Mouse (Mus musculus): ENCODE measurements around the gene Prcd. TPM values are rescaled to one million over a fixed set of nuclear protein-coding genes. Genes with fewer than 3 reads are reported as not detected.

Prcd gene
- polyA plus RNA-seq, 1 experiment from 2014 or later = 0.32 TPM

DNA sequence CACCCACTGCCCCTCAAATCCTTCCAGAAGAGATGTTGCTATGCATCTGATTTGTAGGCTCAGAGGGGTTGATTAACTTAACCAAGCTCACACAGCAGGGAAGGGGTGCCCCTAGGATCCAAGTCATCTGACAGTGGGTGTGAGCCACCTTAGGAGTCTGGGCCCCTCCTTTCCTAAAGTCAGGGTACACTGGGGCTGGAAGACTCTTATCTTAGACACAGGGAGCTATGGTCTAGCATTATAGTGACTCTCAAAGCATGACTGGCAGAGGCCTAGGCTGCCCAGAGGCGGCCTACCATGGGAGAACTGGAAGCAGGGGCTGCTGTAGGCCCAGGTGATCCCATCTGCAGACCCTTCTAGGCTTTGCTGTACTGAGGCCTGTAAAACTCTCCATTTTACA is 40.8 kb upstream of the Prcd start:
- H3K27me3 ChIP-seq (ENCODE audit: insufficient read depth, low read length) = no peaks in the 10 kb centered on the region
- H3K4me1 ChIP-seq (ENCODE audit: insufficient read depth) = peaks cover 59% of the 10 kb centered on the region
- no peak overlapping the region for H3K4me3 ChIP-seq (ENCODE audit: low read depth, low read length)
- no peak for DNase-seq
- no peaks in the 10 kb centered on the region for H3K9me3 ChIP-seq (ENCODE audit: low read length)
- 59% methylated on average over 1 of the region's 1 CpGs for WGBS (ENCODE audit: insufficient replicate concordance)
- ATAC-seq = no peak
- peaks cover 19% of the 10 kb centered on the region for H3K36me3 ChIP-seq (replicated peaks; ENCODE audit: insufficient read depth, low read length)
- H3K9ac ChIP-seq (replicated peaks) = no peak overlapping the region
- no peak overlapping the region for H3K4me2 ChIP-seq (ENCODE audit: low read depth, low read length)
- no peak overlapping the region for H3K27ac ChIP-seq (ENCODE audit: low read depth)
- TF ChIP-seq EP300 (IDR thresholded peaks at IDR 0.05; ENCODE audit: low read depth) (no peak), CTCF (IDR thresholded peaks at IDR 0.05; ENCODE audit: low read depth) (no peak)

DNA sequence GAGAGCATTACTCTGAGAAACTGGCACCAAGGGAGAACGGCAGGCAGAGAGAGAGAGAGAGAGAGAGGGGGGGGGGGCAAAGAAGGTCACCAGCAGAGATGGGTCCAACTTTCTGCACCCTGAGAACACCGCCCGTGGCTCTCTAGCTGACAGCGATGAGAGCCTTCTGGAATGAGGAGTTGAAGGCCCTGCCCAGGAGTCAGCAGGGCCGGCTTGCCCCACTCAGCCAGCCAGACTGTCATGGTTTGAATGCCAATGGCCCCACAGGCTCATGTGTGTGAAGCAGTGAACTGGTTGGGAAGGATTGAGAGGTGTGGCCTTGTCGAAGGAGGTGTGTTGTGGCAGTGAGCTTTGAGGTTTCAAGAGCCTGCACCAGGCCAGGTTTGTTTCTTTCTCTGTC is 40.1 kb upstream of the Prcd start:
- WGBS (ENCODE audit: insufficient replicate concordance) = 93% methylated on average over 6 of the region's 6 CpGs

DNA sequence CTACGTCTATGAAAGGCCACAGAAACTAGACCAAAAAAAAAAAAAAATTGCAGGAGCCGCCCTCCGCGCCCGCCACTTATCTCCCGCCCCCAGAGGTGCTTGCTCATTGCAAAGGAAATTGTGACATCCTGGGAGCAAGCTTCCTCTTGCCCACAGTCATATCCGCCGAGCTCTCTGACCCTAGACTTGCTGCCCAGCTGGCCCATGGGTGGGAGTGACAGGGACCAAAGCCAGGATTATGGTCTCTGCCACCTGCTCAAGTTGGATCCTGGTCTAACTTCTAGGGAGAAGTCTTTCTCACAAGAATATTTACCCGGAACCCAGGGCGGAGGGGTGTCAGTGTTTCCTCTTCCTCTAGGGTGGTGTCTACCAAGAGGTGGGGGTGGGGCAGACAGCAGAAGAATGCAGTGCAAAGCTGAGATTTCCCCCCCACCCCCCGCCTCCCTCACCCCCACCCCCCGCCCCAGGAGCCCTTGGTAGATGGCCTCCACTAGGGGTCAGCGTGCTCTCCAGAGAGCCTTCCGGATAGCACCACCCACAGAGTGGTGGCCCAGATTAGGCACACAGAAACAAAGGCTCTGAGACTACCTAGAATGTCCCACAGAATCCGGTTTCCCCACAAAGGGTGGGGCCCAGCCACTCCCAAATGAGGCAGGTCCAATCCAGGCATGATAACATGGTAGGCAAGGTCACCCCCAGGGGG is 37.4 kb upstream of the Prcd start:
- Histone ChIP-seq H3K4me3 (ENCODE audit: low read depth, low read length) (peak overlapping the region; percentile 38), H3K9ac (replicated peaks) (peak overlapping the region; percentile 56), H3K36me3 (replicated peaks; ENCODE audit: insufficient read depth, low read length) (no peaks in the 10 kb centered on the region; the same call in none of the 2 replicates), H3K9me3 (ENCODE audit: low read length) (no peaks in the 10 kb centered on the region), H3K4me1 (ENCODE audit: insufficient read depth) (peaks cover 85% of the 10 kb centered on the region), H3K27me3 (ENCODE audit: insufficient read depth, low read length) (no peaks in the 10 kb centered on the region), H3K27ac (ENCODE audit: low read depth) (peak overlapping the region; percentile 96), H3K4me2 (ENCODE audit: low read depth, low read length) (peak overlapping the region; percentile 83)
- ATAC-seq (peak; percentile 82), DNase-seq (peak; percentile 83)
- peak; percentile 89 for TF ChIP-seq EP300 (IDR thresholded peaks at IDR 0.05; ENCODE audit: low read depth)
- peak; percentile 55 for TF ChIP-seq CTCF (IDR thresholded peaks at IDR 0.05; ENCODE audit: low read depth)
- WGBS (ENCODE audit: insufficient replicate concordance) = 3% methylated on average over 13 of the region's 15 CpGs

More for the DNA sequence above, 40.1 kb upstream of the Prcd start:
- no peak overlapping the region for H3K9ac ChIP-seq (replicated peaks)
- peaks cover 66% of the 10 kb centered on the region for H3K4me1 ChIP-seq (ENCODE audit: insufficient read depth)
- TF ChIP-seq EP300 (IDR thresholded peaks at IDR 0.05; ENCODE audit: low read depth) = no peak
- TF ChIP-seq CTCF (IDR thresholded peaks at IDR 0.05; ENCODE audit: low read depth) = no peak
- no peak overlapping the region for H3K27ac ChIP-seq (ENCODE audit: low read depth)
- DNase-seq (no peak), ATAC-seq (no peak)
- H3K4me2 ChIP-seq (ENCODE audit: low read depth, low read length) = no peak overlapping the region
- H3K27me3 ChIP-seq (ENCODE audit: insufficient read depth, low read length) = no peaks in the 10 kb centered on the region
- H3K36me3 ChIP-seq (replicated peaks; ENCODE audit: insufficient read depth, low read length) = peaks cover 12% of the 10 kb centered on the region
- H3K4me3 ChIP-seq (ENCODE audit: low read depth, low read length) = no peak overlapping the region
- no peaks in the 10 kb centered on the region for H3K9me3 ChIP-seq (ENCODE audit: low read length)

DNA sequence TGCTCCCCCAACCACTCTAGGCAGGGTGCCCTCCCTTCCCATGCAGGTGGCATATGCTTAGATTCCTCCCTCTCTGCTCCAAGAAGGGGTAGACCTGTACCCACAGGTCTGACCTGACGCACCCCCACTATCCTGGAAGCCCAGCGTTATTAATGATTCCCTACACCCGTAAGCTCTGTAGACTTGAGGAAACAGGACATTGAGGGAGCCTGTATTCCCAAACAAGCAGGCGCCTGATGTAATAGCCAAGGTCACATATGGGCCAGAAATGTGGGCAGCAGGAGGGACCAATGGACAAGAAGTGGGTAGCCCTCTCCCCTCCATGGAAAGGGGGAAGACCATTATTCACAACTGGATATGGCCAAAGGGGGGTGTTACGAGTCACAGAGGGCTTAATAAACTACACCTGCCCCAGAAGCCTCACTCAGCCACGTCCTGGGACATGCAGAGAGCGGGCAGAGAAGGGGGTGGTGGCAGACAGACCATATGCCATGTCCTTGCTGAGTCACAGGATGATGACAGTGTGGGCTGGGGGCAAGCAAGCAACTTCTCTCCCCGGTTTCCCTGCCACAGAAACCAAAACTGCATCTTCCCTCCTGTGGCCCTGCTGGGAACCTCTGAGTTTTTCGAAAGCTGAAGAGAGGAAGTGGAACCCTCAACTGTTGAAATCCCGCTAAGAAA is 36.8 kb upstream of the Prcd start:
- ATAC-seq (no peak; the same call in 1 of the 2 replicates), DNase-seq (peak; percentile 55)
- H3K9ac ChIP-seq (replicated peaks) = peak overlapping the region; percentile 56
- peaks cover 92% of the 10 kb centered on the region for H3K4me1 ChIP-seq (ENCODE audit: insufficient read depth)
- H3K4me2 ChIP-seq (ENCODE audit: low read depth, low read length) = peak overlapping the region; percentile 83
- peak overlapping the region; percentile 38 for H3K4me3 ChIP-seq (ENCODE audit: low read depth, low read length)
- TF ChIP-seq CTCF (IDR thresholded peaks at IDR 0.05; ENCODE audit: low read depth) (no peak), EP300 (IDR thresholded peaks at IDR 0.05; ENCODE audit: low read depth) (0 out of 2 replicates have a peak, but pooled peaks have one; percentile 6)
- peak overlapping the region; percentile 96 for H3K27ac ChIP-seq (ENCODE audit: low read depth)
- no peaks in the 10 kb centered on the region; the same call in none of the 2 replicates for H3K36me3 ChIP-seq (replicated peaks; ENCODE audit: insufficient read depth, low read length)
- H3K9me3 ChIP-seq (ENCODE audit: low read length) = no peaks in the 10 kb centered on the region
- no peaks in the 10 kb centered on the region for H3K27me3 ChIP-seq (ENCODE audit: insufficient read depth, low read length)
- WGBS (ENCODE audit: insufficient replicate concordance) = 38% methylated on average over 10 of the region's 10 CpGs

DNA sequence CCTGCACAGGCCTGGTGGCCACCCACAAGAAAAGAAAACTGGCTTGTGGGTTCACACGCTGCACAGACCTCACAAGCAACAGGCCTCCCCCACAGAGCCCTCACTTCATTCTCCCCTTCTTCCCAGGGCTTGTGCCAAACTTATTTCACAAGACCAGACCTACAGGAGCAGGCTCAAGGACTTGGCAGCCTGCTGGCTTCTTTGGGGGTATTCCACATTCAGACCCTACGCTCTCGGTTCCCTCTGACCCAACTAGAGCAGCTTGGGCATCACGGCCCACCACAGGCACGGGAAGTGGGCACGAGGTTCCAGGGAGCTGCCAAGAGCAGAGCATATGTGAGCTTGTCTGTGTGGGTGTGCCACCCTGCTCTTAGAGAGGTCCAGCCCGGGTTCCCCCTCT is 35.7 kb upstream of the Prcd start:
- peaks cover 94% of the 10 kb centered on the region for H3K4me1 ChIP-seq (ENCODE audit: insufficient read depth)
- H3K27ac ChIP-seq (ENCODE audit: low read depth) = peak overlapping the region; percentile 96
- H3K27me3 ChIP-seq (ENCODE audit: insufficient read depth, low read length) = no peaks in the 10 kb centered on the region
- ATAC-seq = no peak
- 70% methylated on average over 7 of the region's 7 CpGs for WGBS (ENCODE audit: insufficient replicate concordance)
- H3K36me3 ChIP-seq (replicated peaks; ENCODE audit: insufficient read depth, low read length) = no peaks in the 10 kb centered on the region; the same call in none of the 2 replicates
- peak overlapping the region; percentile 83; the same call in 1 of the 2 replicates for H3K4me2 ChIP-seq (ENCODE audit: low read depth, low read length)
- H3K4me3 ChIP-seq (ENCODE audit: low read depth, low read length) = no peak overlapping the region
- no peaks in the 10 kb centered on the region for H3K9me3 ChIP-seq (ENCODE audit: low read length)
- DNase-seq = no peak
- no peak overlapping the region for H3K9ac ChIP-seq (replicated peaks)
- TF ChIP-seq EP300 (IDR thresholded peaks at IDR 0.05; ENCODE audit: low read depth) (no peak), CTCF (IDR thresholded peaks at IDR 0.05; ENCODE audit: low read depth) (no peak)

DNA sequence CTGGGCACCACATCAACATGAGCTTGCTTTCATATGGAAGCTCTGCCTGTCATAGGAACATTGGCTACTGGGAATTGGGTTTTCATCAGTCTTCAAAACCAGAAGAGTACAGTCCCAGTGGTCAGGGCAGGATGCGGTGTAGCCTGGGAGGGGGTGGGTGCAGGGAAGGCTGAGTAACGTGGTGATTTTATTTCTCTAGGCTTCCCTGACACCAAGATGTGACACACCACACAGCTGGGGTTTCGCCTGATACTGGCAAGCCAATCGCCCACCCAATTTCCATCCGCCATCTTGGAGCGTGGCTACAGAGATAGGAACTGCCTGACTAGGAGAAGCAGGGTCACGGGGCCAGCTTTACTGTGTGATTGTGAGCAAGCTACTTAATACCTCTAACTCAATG is 34.7 kb upstream of the Prcd start:
- DNase-seq (no peak), ATAC-seq (no peak)
- Histone ChIP-seq H3K9ac (replicated peaks) (no peak overlapping the region), H3K4me3 (ENCODE audit: low read depth, low read length) (no peak overlapping the region), H3K4me1 (ENCODE audit: insufficient read depth) (peaks cover 92% of the 10 kb centered on the region), H3K36me3 (replicated peaks; ENCODE audit: insufficient read depth, low read length) (no peaks in the 10 kb centered on the region; the same call in 1 of the 2 replicates), H3K27me3 (ENCODE audit: insufficient read depth, low read length) (no peaks in the 10 kb centered on the region), H3K27ac (ENCODE audit: low read depth) (no peak overlapping the region), H3K9me3 (ENCODE audit: low read length) (no peaks in the 10 kb centered on the region), H3K4me2 (ENCODE audit: low read depth, low read length) (0 out of 2 replicates have a peak overlapping the region, but pooled peaks have one; percentile 2)
- TF ChIP-seq EP300 (IDR thresholded peaks at IDR 0.05; ENCODE audit: low read depth) (no peak), CTCF (IDR thresholded peaks at IDR 0.05; ENCODE audit: low read depth) (no peak)
- 77% methylated on average over 7 of the region's 7 CpGs for WGBS (ENCODE audit: insufficient replicate concordance)
